Mouse (Mus musculus) CH12.LX (cell line): ENCODE measurements at regions not wholly inside any gene's neighbourhood (a gene's known extent, or its start where the extent isn't known, plus 50 kb on each side); places are given as distances from the start of the nearest gene placed in this dataset.

ENCODE experiments used
- DNase-seq: peaks from one replicate; pipeline ENCODE4 v3.0.0-alpha.2; 2013; ENCODE audit errors: extremely low read depth
- H3K27ac ChIP-seq: 2 replicates; pipeline ENCODE4 v1.5.1; 2012; ENCODE audit warnings: low read depth, mild to moderate bottlenecking, control low read depth, moderate library complexity; ENCODE audit not compliant: insufficient read depth
- H3K27me3 ChIP-seq: replicated peaks from 2 replicates; pipeline ENCODE3; 2012; ENCODE audit warnings: inconsistent platforms
- H3K36me3 ChIP-seq, 2 experiments: replicated peaks in 1 of 2; 2 replicates each; pipeline versions ENCODE3 to v1.6.1; 2012; ENCODE audit warnings: inconsistent platforms in 1 of 2, low read length in 1 of 2, mild to moderate bottlenecking in 1 of 2, mixed read lengths in 1 of 2, moderate library complexity in 1 of 2; ENCODE audit not compliant: control insufficient read depth in 1 of 2, insufficient read depth in 1 of 2
- H3K4me1 ChIP-seq, 2 experiments: 2 replicates each; pipeline ENCODE4 v1.6.1; 2012; ENCODE audit warnings: inconsistent platforms in 1 of 2, moderate library complexity in 1 of 2; ENCODE audit not compliant: insufficient read depth in 2 of 2, control insufficient read depth in 1 of 2
- H3K4me2 ChIP-seq: 2 replicates; pipeline ENCODE4 v1.6.1; 2012; ENCODE audit warnings: low read depth, mild to moderate bottlenecking, control low read depth; ENCODE audit not compliant: poor library complexity, insufficient read depth, severe bottlenecking
- H3K4me3 ChIP-seq, 3 experiments: fragments of 150-350 bp in 1 of 3; sonication (generic) in 1 of 3; replicated peaks in 1 of 3; 2 replicates each; pipeline versions ENCODE3 to v1.5.1; 2011 to 2012; ENCODE audit warnings: low read depth in 2 of 3, low read length in 2 of 3, mild to moderate bottlenecking in 2 of 3, moderate library complexity in 2 of 3, control low read depth in 1 of 3, improper control_type of control experiment in 1 of 3, inconsistent platforms in 1 of 3, mixed read lengths in 1 of 3; ENCODE audit not compliant: poor library complexity in 1 of 3
- H3K79me2 ChIP-seq: replicated peaks from 2 replicates; pipeline ENCODE4 v1.6.1; 2012; ENCODE audit warnings: mild to moderate bottlenecking, moderate library complexity; ENCODE audit not compliant: control insufficient read depth, poor library complexity, insufficient read depth, severe bottlenecking; ENCODE audit errors: extremely low read depth
- H3K9ac ChIP-seq: 2 replicates; pipeline ENCODE4 v1.6.1; 2012; ENCODE audit warnings: low read depth, mild to moderate bottlenecking, control low read depth, moderate library complexity; ENCODE audit not compliant: insufficient read depth
- H3K9me3 ChIP-seq: replicated peaks from 2 replicates; pipeline ENCODE3; 2012; ENCODE audit warnings: low read length, inconsistent platforms, mixed read lengths
- ELF1 ChIP-seq: IDR thresholded peaks from 2 replicates; pipeline ENCODE4 v1.6.1; 2014; ENCODE audit warnings: low read depth, mild to moderate bottlenecking, inconsistent platforms, low read length, improper control_type of control experiment
- EP300 ChIP-seq: IDR thresholded peaks from 2 replicates; pipeline ENCODE4 v1.6.1; 2011; ENCODE audit warnings: low read length, improper control_type of control experiment
- IRF4 ChIP-seq: IDR thresholded peaks from 2 replicates; pipeline ENCODE4 v1.6.1; 2014; ENCODE audit warnings: low read depth, mild to moderate bottlenecking, inconsistent platforms, low read length, improper control_type of control experiment
- JUN ChIP-seq: IDR thresholded peaks from 2 replicates; pipeline ENCODE4 v1.6.1; 2011; ENCODE audit warnings: low read depth, mild to moderate bottlenecking, low read length, improper control_type of control experiment, moderate library complexity; ENCODE audit not compliant: insufficient read depth
- JUND ChIP-seq: conservative IDR thresholded peaks from 2 replicates; pipeline ENCODE4 v1.6.1; 2011; ENCODE audit warnings: low read depth, low read length, improper control_type of control experiment
- MAFK ChIP-seq: IDR thresholded peaks from 2 replicates; pipeline ENCODE4 v1.6.1; 2011; ENCODE audit warnings: low read length, improper control_type of control experiment; ENCODE audit not compliant: insufficient replicate concordance
- MAZ ChIP-seq: IDR thresholded peaks from 2 replicates; pipeline ENCODE4 v1.6.1; 2012; ENCODE audit warnings: low read depth, mild to moderate bottlenecking, inconsistent platforms, low read length, improper control_type of control experiment, moderate library complexity
- MEF2A ChIP-seq: IDR thresholded peaks from 2 replicates; pipeline ENCODE4 v1.6.1; 2014; ENCODE audit warnings: low read depth, mild to moderate bottlenecking, inconsistent platforms, low read length, improper control_type of control experiment, borderline replicate concordance
- MYC ChIP-seq: IDR thresholded peaks from 2 replicates; pipeline ENCODE4 v1.6.1; 2011; ENCODE audit warnings: low read depth, mild to moderate bottlenecking, improper control_type of control experiment, low read length
- PAX5 ChIP-seq: IDR thresholded peaks from 2 replicates; pipeline ENCODE4 v1.6.1; 2012; ENCODE audit warnings: low read length, inconsistent platforms, mixed read lengths
- POLR2AphosphoS2 ChIP-seq: IDR thresholded peaks from 2 replicates; pipeline ENCODE4 v1.6.1; 2011; ENCODE audit warnings: low read depth, low read length, improper control_type of control experiment
- RAD21 ChIP-seq: IDR thresholded peaks from 2 replicates; pipeline ENCODE4 v1.6.1; 2011; ENCODE audit warnings: low read depth, mild to moderate bottlenecking, low read length, improper control_type of control experiment, moderate library complexity
- RCOR1 ChIP-seq: conservative IDR thresholded peaks from 2 replicates; pipeline ENCODE4 v1.6.1; 2012; ENCODE audit warnings: low read depth, mild to moderate bottlenecking, inconsistent platforms, low read length, improper control_type of control experiment
- SMC3 ChIP-seq: IDR thresholded peaks from 2 replicates; pipeline ENCODE4 v1.6.1; 2011; ENCODE audit warnings: low read depth, low read length, improper control_type of control experiment
- UBTF ChIP-seq: IDR thresholded peaks from 2 replicates; pipeline ENCODE4 v1.6.1; 2012; ENCODE audit warnings: low read depth, mild to moderate bottlenecking, inconsistent platforms, low read length, improper control_type of control experiment, moderate library complexity
- USF1 ChIP-seq: IDR thresholded peaks from 2 replicates; pipeline ENCODE4 v1.6.1; 2014; ENCODE audit warnings: low read depth, mild to moderate bottlenecking, inconsistent platforms, low read length, improper control_type of control experiment
- USF2 ChIP-seq: conservative IDR thresholded peaks from 2 replicates; pipeline ENCODE4 v1.6.1; 2011; ENCODE audit warnings: low read depth, low read length, improper control_type of control experiment
- ZKSCAN1 ChIP-seq: IDR thresholded peaks from 2 replicates; pipeline ENCODE4 v1.6.1; 2012; ENCODE audit warnings: low read depth, inconsistent platforms, low read length, improper control_type of control experiment, borderline replicate concordance
- ZMIZ1 ChIP-seq: IDR thresholded peaks from 2 replicates; pipeline ENCODE4 v1.6.1; 2012; ENCODE audit warnings: low read depth, mild to moderate bottlenecking, inconsistent platforms, low read length, improper control_type of control experiment
- ZNF384 ChIP-seq: IDR thresholded peaks from 2 replicates; pipeline ENCODE4 v1.6.1; 2012; ENCODE audit warnings: low read depth, low read length, improper control_type of control experiment, inconsistent platforms
- dilution Hi-C: fragments of 300-500 bp; cut with MboI; formaldehyde crosslinking; loops from 2 replicates; pipeline ENCODE4 v1.14.3; 2020; ENCODE audit warnings: low sequenced_read_pairs; ENCODE audit not compliant: extremely low pct_unique_long_range_greater_than_20kb, extremely low pct_ligation_motif_present
- in situ Hi-C: fragments of 300-500 bp; cut with MboI; formaldehyde crosslinking; loops from 3 replicates; pipeline ENCODE4 v1.14.3; 2019; ENCODE audit warnings: low sequenced_read_pairs, low pct_ligation_motif_present, low pct_unique_long_range_greater_than_20kb, mixed read lengths

DNA sequence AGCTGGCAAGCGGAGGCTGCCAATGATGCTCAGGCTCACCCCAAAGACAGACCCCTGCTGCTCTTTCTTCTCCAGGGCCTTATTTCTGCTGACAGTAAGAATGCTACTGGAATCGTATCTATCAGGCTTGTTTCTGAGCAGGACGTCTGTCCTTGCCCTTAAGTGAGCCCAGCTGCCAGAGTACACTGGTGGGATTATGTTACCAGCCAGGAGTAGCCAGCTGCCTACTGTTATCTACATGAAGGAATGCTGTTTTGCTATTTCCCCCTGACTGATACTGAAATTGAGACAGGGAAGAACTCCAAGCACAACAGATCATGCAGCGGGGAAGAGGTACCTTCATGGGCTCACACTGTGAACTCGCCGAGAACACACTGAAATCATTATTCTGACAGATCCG is 228.2 kb upstream of the Rasgrp1 start:
- H3K27me3 ChIP-seq, result no peaks in the 10 kb centered on the region
- TF ChIP-seq MEF2A, result no peak
- TF ChIP-seq MAFK, result no peak
- no peak for TF ChIP-seq ZNF384
- TF ChIP-seq JUND, result no peak
- TF ChIP-seq IRF4, result no peak
- no peak for TF ChIP-seq RCOR1
- no peak for TF ChIP-seq MAZ
- TF ChIP-seq USF2, result no peak
- no peak for TF ChIP-seq SMC3
- TF ChIP-seq, all 38 proteins: peak for 0
- DNase-seq, result no peak
- H3K27ac ChIP-seq, result no peak overlapping the region
- no peaks in the 10 kb centered on the region for H3K4me1 ChIP-seq
- H3K79me2 ChIP-seq, result no peaks in the 10 kb centered on the region
- H3K9ac ChIP-seq, result no peak overlapping the region
- no peak overlapping the region for H3K4me2 ChIP-seq
- in situ Hi-C loops, result no loop called here
- dilution Hi-C loops, result no loop called here
- H3K36me3 ChIP-seq, result no peaks in the 10 kb centered on the region
- H3K9me3 ChIP-seq, result no peaks in the 10 kb centered on the region
- H3K4me3 ChIP-seq, result no peak overlapping the region

DNA sequence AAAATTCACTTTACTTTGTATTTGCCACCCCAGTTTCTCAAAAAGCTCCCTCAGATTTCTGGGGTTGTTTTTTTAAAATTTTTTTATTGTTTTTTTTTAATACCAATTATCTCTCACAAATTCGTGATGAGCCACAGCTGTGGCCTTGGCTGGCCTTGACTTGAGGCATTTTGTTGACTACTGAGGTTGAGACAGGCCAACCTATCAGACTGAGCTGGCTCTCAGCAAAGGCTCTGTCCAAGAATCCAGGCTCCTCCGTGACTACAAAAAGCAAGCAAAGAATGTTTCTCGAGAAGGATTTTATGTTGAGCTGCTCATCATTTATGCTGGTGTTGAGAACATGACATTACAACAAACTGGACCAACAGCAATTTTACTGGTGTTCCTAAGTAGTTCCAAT is 244.6 kb upstream of the Rasgrp1 start:
- H3K9me3 ChIP-seq, result no peaks in the 10 kb centered on the region
- TF ChIP-seq POLR2AphosphoS2 (no peak), ZMIZ1 (no peak), MYC (no peak), USF1 (no peak), USF2 (no peak), EP300 (no peak), MEF2A (no peak), SMC3 (no peak), RAD21 (no peak), JUN (no peak), ZKSCAN1 (no peak), ZNF384 (no peak), MAFK (no peak), IRF4 (no peak), ELF1 (no peak), UBTF (no peak), PAX5 (no peak)
- TF ChIP-seq, all 38 proteins: peak for 0
- H3K79me2 ChIP-seq, result no peaks in the 10 kb centered on the region
- no peaks in the 10 kb centered on the region for H3K27me3 ChIP-seq
- H3K27ac ChIP-seq, result no peak overlapping the region
- H3K4me2 ChIP-seq, result no peak overlapping the region
- H3K4me1 ChIP-seq, result no peaks in the 10 kb centered on the region
- H3K9ac ChIP-seq, result no peak overlapping the region
- H3K4me3 ChIP-seq, result no peak overlapping the region
- no peak for DNase-seq
- dilution Hi-C loops, result no loop called here
- H3K36me3 ChIP-seq, result no peaks in the 10 kb centered on the region
- in situ Hi-C loops, result no loop called here
